Mouse (Mus musculus) CH12.LX (cell line): ENCODE data around the gene Emd. TPM values are rescaled to one million over a fixed set of nuclear protein-coding genes. Genes with fewer than 3 reads are reported as not detected.
"Not testable (repeated sequence)": the region's sequence is repeated elsewhere in the genome, so short reads cannot be mapped to it uniquely, and the experiment has no call there.

Experiments
- DNase-seq: peaks from one replicate; pipeline ENCODE4 v3.0.0-alpha.2; 2013; ENCODE audit errors: extremely low read depth
- H3K27ac ChIP-seq: 2 replicates; pipeline ENCODE4 v1.5.1; 2012; ENCODE audit warnings: low read depth, mild to moderate bottlenecking, control low read depth, moderate library complexity; ENCODE audit not compliant: insufficient read depth
- H3K27me3 ChIP-seq: replicated peaks from 2 replicates; pipeline ENCODE3; 2012; ENCODE audit warnings: inconsistent platforms
- H3K36me3 ChIP-seq, 2 experiments: replicated peaks in 1 of 2; 2 replicates each; pipeline versions ENCODE3 to v1.6.1; 2012; ENCODE audit warnings: inconsistent platforms in 1 of 2, low read length in 1 of 2, mild to moderate bottlenecking in 1 of 2, mixed read lengths in 1 of 2, moderate library complexity in 1 of 2; ENCODE audit not compliant: control insufficient read depth in 1 of 2, insufficient read depth in 1 of 2
- H3K4me1 ChIP-seq, 2 experiments: 2 replicates each; pipeline ENCODE4 v1.6.1; 2012; ENCODE audit warnings: inconsistent platforms in 1 of 2, moderate library complexity in 1 of 2; ENCODE audit not compliant: insufficient read depth in 2 of 2, control insufficient read depth in 1 of 2
- H3K4me2 ChIP-seq: 2 replicates; pipeline ENCODE4 v1.6.1; 2012; ENCODE audit warnings: low read depth, mild to moderate bottlenecking, control low read depth; ENCODE audit not compliant: poor library complexity, insufficient read depth, severe bottlenecking
- H3K4me3 ChIP-seq, 3 experiments: fragments of 150-350 bp in 1 of 3; sonication (generic) in 1 of 3; replicated peaks in 1 of 3; 2 replicates each; pipeline versions ENCODE3 to v1.5.1; 2011 to 2012; ENCODE audit warnings: low read depth in 2 of 3, low read length in 2 of 3, mild to moderate bottlenecking in 2 of 3, moderate library complexity in 2 of 3, control low read depth in 1 of 3, improper control_type of control experiment in 1 of 3, inconsistent platforms in 1 of 3, mixed read lengths in 1 of 3; ENCODE audit not compliant: poor library complexity in 1 of 3
- H3K79me2 ChIP-seq: replicated peaks from 2 replicates; pipeline ENCODE4 v1.6.1; 2012; ENCODE audit warnings: mild to moderate bottlenecking, moderate library complexity; ENCODE audit not compliant: control insufficient read depth, poor library complexity, insufficient read depth, severe bottlenecking; ENCODE audit errors: extremely low read depth
- H3K9ac ChIP-seq: 2 replicates; pipeline ENCODE4 v1.6.1; 2012; ENCODE audit warnings: low read depth, mild to moderate bottlenecking, control low read depth, moderate library complexity; ENCODE audit not compliant: insufficient read depth
- H3K9me3 ChIP-seq: replicated peaks from 2 replicates; pipeline ENCODE3; 2012; ENCODE audit warnings: low read length, inconsistent platforms, mixed read lengths
- CHD1 ChIP-seq: IDR thresholded peaks from 2 replicates; pipeline ENCODE4 v1.6.1; 2012; ENCODE audit warnings: low read depth, low read length, improper control_type of control experiment, inconsistent platforms
- CTCF ChIP-seq, 2 experiments: IDR thresholded peaks in 1 of 2; conservative IDR thresholded peaks in 1 of 2; 2 replicates each; pipeline ENCODE4 v1.5.1; 2011 to 2012; ENCODE audit warnings: low read depth in 2 of 2, low read length in 2 of 2, improper control_type of control experiment in 1 of 2, inconsistent platforms in 1 of 2, mild to moderate bottlenecking in 1 of 2, moderate library complexity in 1 of 2
- E2F4 ChIP-seq: IDR thresholded peaks from 2 replicates; pipeline ENCODE4 v1.6.1; 2011; ENCODE audit warnings: low read depth, low read length, improper control_type of control experiment; ENCODE audit not compliant: insufficient replicate concordance
- ELF1 ChIP-seq: IDR thresholded peaks from 2 replicates; pipeline ENCODE4 v1.6.1; 2014; ENCODE audit warnings: low read depth, mild to moderate bottlenecking, inconsistent platforms, low read length, improper control_type of control experiment
- EP300 ChIP-seq: IDR thresholded peaks from 2 replicates; pipeline ENCODE4 v1.6.1; 2011; ENCODE audit warnings: low read length, improper control_type of control experiment
- ETS1 ChIP-seq: conservative IDR thresholded peaks from 2 replicates; pipeline ENCODE4 v1.6.1; 2012; ENCODE audit warnings: low read depth, mild to moderate bottlenecking, inconsistent platforms, low read length, improper control_type of control experiment, moderate library complexity
- GABPA ChIP-seq: IDR thresholded peaks from 2 replicates; pipeline ENCODE4 v1.6.1; 2012; ENCODE audit warnings: low read depth, low read length, improper control_type of control experiment, inconsistent platforms; ENCODE audit not compliant: insufficient replicate concordance
- HCFC1 ChIP-seq: IDR thresholded peaks from 2 replicates; pipeline ENCODE4 v1.6.1; 2012; ENCODE audit warnings: low read depth, mild to moderate bottlenecking, inconsistent platforms, low read length, improper control_type of control experiment
- IRF4 ChIP-seq: IDR thresholded peaks from 2 replicates; pipeline ENCODE4 v1.6.1; 2014; ENCODE audit warnings: low read depth, mild to moderate bottlenecking, inconsistent platforms, low read length, improper control_type of control experiment
- KAT2A ChIP-seq: IDR thresholded peaks from 2 replicates; pipeline ENCODE4 v1.6.1; 2012; ENCODE audit warnings: low read length, improper control_type of control experiment, inconsistent platforms; ENCODE audit not compliant: insufficient replicate concordance
- MAFK ChIP-seq: IDR thresholded peaks from 2 replicates; pipeline ENCODE4 v1.6.1; 2011; ENCODE audit warnings: low read length, improper control_type of control experiment; ENCODE audit not compliant: insufficient replicate concordance
- MEF2A ChIP-seq: IDR thresholded peaks from 2 replicates; pipeline ENCODE4 v1.6.1; 2014; ENCODE audit warnings: low read depth, mild to moderate bottlenecking, inconsistent platforms, low read length, improper control_type of control experiment, borderline replicate concordance
- MYC ChIP-seq: IDR thresholded peaks from 2 replicates; pipeline ENCODE4 v1.6.1; 2011; ENCODE audit warnings: low read depth, mild to moderate bottlenecking, improper control_type of control experiment, low read length
- PAX5 ChIP-seq: IDR thresholded peaks from 2 replicates; pipeline ENCODE4 v1.6.1; 2012; ENCODE audit warnings: low read length, inconsistent platforms, mixed read lengths
- POLR2AphosphoS2 ChIP-seq: IDR thresholded peaks from 2 replicates; pipeline ENCODE4 v1.6.1; 2011; ENCODE audit warnings: low read depth, low read length, improper control_type of control experiment
- SMC3 ChIP-seq: IDR thresholded peaks from 2 replicates; pipeline ENCODE4 v1.6.1; 2011; ENCODE audit warnings: low read depth, low read length, improper control_type of control experiment
- TBP ChIP-seq: conservative IDR thresholded peaks from 2 replicates; pipeline ENCODE4 v1.6.1; 2011; ENCODE audit warnings: low read depth, low read length, improper control_type of control experiment
- UBTF ChIP-seq: IDR thresholded peaks from 2 replicates; pipeline ENCODE4 v1.6.1; 2012; ENCODE audit warnings: low read depth, mild to moderate bottlenecking, inconsistent platforms, low read length, improper control_type of control experiment, moderate library complexity
- USF2 ChIP-seq: conservative IDR thresholded peaks from 2 replicates; pipeline ENCODE4 v1.6.1; 2011; ENCODE audit warnings: low read depth, low read length, improper control_type of control experiment
- ZKSCAN1 ChIP-seq: IDR thresholded peaks from 2 replicates; pipeline ENCODE4 v1.6.1; 2012; ENCODE audit warnings: low read depth, inconsistent platforms, low read length, improper control_type of control experiment, borderline replicate concordance
- ZMIZ1 ChIP-seq: IDR thresholded peaks from 2 replicates; pipeline ENCODE4 v1.6.1; 2012; ENCODE audit warnings: low read depth, mild to moderate bottlenecking, inconsistent platforms, low read length, improper control_type of control experiment
- dilution Hi-C: fragments of 300-500 bp; cut with MboI; formaldehyde crosslinking; loops from 2 replicates; pipeline ENCODE4 v1.14.3; 2020; ENCODE audit warnings: low sequenced_read_pairs; ENCODE audit not compliant: extremely low pct_unique_long_range_greater_than_20kb, extremely low pct_ligation_motif_present
- in situ Hi-C: fragments of 300-500 bp; cut with MboI; formaldehyde crosslinking; loops from 3 replicates; pipeline ENCODE4 v1.14.3; 2019; ENCODE audit warnings: low sequenced_read_pairs, low pct_ligation_motif_present, low pct_unique_long_range_greater_than_20kb, mixed read lengths
- polyA plus RNA-seq: library from polyadenylated mRNA; unstranded; fragments of >175 nt; gene quantifications from 2 replicates; pipeline ENCODE4 v1.2.1, GENCODE M21; 2012; ENCODE audit warnings: low read depth; ENCODE audit not compliant: insufficient read length
- total RNA-seq, 2 experiments: library from RNA; depleted of rRNA; stranded (reverse); fragments of 300-350 nt in 1 of 2; fragments of >200 nt in 1 of 2; gene quantifications; 2 replicates each; pipeline ENCODE4 v1.2.3; 2012 to 2014

Gene Emd
- total and polyA plus RNA-seq, 3 experiments = 65.4 to 132 (median 99.4) TPM

GRCm38 (mm10) chrX:74219449-74219848 lies 35.0 kb upstream of the Emd start:
- Histone ChIP-seq H3K36me3 (peaks cover 9 to 26% of the 10 kb centered on the region in 2 experiments), H3K4me2 (no peak overlapping the region), H3K27me3 (no peaks in the 10 kb centered on the region), H3K4me1 (peaks cover 0 to 7% of the 10 kb centered on the region in 2 experiments; a peak in 1 of 4 replicates), H3K9ac (no peak overlapping the region), H3K4me3 (no peak overlapping the region), H3K79me2 (no peaks in the 10 kb centered on the region), H3K27ac (no peak overlapping the region), H3K9me3 (no peaks in the 10 kb centered on the region)
- no peak for DNase-seq
- dilution Hi-C loops (no loop called here), in situ Hi-C loops (no loop called here)
- TF ChIP-seq EP300 (no peak), MYC (no peak), ELF1 (no peak), UBTF (no peak), MEF2A (no peak), PAX5 (no peak), IRF4 (no peak), TBP (no peak), USF2 (no peak), MAFK (no peak), ETS1 (no peak), CHD1 (no peak), E2F4 (no peak), SMC3 (no peak), KAT2A (no peak)

DNA sequence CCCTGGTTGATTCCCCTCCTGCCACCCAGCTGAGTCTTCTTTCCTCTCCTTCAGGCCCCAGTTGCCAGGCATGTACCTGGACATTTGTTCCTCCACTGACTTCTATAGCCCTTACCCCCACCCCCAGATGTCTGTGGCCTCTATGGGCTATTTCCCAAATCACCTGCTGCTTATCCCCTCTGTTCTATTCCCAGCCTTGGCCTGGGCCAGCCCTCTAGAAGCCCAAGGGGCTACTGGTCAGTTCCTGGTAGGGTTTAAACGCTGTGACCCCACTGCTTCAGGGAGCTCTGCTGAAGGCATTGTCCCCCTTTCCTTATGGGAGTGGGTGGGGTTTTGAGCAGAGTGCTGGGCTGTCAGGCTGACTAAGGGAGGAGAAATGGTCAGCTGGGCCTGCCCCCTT lies 34.4 kb upstream of the Emd start:
- H3K4me2 ChIP-seq, H3K4me3 ChIP-seq, H3K79me2 ChIP-seq, H3K4me1 ChIP-seq, DNase-seq, H3K27me3 ChIP-seq, H3K9me3 ChIP-seq, H3K27ac ChIP-seq, H3K9ac ChIP-seq, in situ Hi-C loops, dilution Hi-C loops: not testable (repeated sequence)
- peaks cover 15 to 32% of the 10 kb centered on the region in 2 experiments for H3K36me3 ChIP-seq

GRCm38 (mm10) chrX:74230038-74230437 lies 24.4 kb upstream of the Emd start:
- Histone ChIP-seq H3K9me3 (no peaks in the 10 kb centered on the region), H3K4me3 (no peak overlapping the region), H3K4me2 (no peak overlapping the region), H3K79me2 (no peaks in the 10 kb centered on the region), H3K27me3 (no peaks in the 10 kb centered on the region), H3K4me1 (no peaks in the 10 kb centered on the region), H3K27ac (no peak overlapping the region)
- in situ Hi-C loops = no loop called here
- no peak for TF ChIP-seq ZKSCAN1
- TF ChIP-seq CTCF (conservative IDR thresholded peaks at IDR 0.05 in 1 of 2, IDR thresholded peaks at IDR 0.05 in 1 of 2; ENCODE audit: low read depth in 2 of 2, low read length in 2 of 2) = no peak
- no peak for TF ChIP-seq GABPA
- no peak for TF ChIP-seq HCFC1
- TF ChIP-seq ZMIZ1 = no peak
- no peak for TF ChIP-seq KAT2A
- no peak for TF ChIP-seq POLR2AphosphoS2
- TF ChIP-seq, all 38 proteins: peak for 0
- no peak for DNase-seq
- dilution Hi-C loops = no loop called here
- Histone ChIP-seq H3K36me3 (peaks cover 84 to 100% of the 10 kb centered on the region in 2 experiments), H3K9ac (no peak overlapping the region)
